Mouse (Mus musculus) C2C12 (cell line): Measurements from ENCODE around the gene Alyref2. TPM values are rescaled to one million over a fixed set of nuclear protein-coding genes. Genes with fewer than 3 reads are reported as not detected.

Experiments used
- H3K27me3 ChIP-seq: one replicate; pipeline ENCODE4 v1.6.1; 2011; ENCODE audit not compliant: control insufficient read depth, insufficient read depth, insufficient read length
- H3K36me3 ChIP-seq: one replicate; pipeline ENCODE4 v1.6.1; 2011; ENCODE audit not compliant: control insufficient read depth, insufficient read depth
- H3K4me3 ChIP-seq: one replicate; pipeline ENCODE4 v1.5.1; 2011; ENCODE audit warnings: mild to moderate bottlenecking, control low read depth; ENCODE audit not compliant: poor library complexity, insufficient read depth, severe bottlenecking
- H3K79me2 ChIP-seq: one replicate; pipeline ENCODE4 v1.6.1; 2011; ENCODE audit not compliant: control insufficient read depth, insufficient read depth
- H3K79me3 ChIP-seq: one replicate; pipeline ENCODE4 v1.6.1; 2011; ENCODE audit warnings: low read depth, control low read depth
- H3ac ChIP-seq: one replicate; pipeline ENCODE3; 2011; ENCODE audit warnings: low read depth; ENCODE audit not compliant: control insufficient read depth, insufficient read length
- CEBPB ChIP-seq: IDR thresholded peaks from one replicate; pipeline ENCODE4 v1.6.1; 2011; ENCODE audit warnings: low read depth, mild to moderate bottlenecking, control low read depth, moderate library complexity
- CTCF ChIP-seq: IDR thresholded peaks from one replicate; pipeline ENCODE4 v1.5.1; 2011; ENCODE audit not compliant: control insufficient read depth, insufficient read depth, insufficient read length
- FOSL1 ChIP-seq: IDR thresholded peaks from one replicate; pipeline ENCODE4 v1.8.0; 2011; ENCODE audit warnings: mild to moderate bottlenecking, low read length; ENCODE audit not compliant: poor library complexity, insufficient read depth, severe bottlenecking
- MAX ChIP-seq: IDR thresholded peaks from one replicate; pipeline ENCODE4 v1.6.1; 2011; ENCODE audit warnings: mild to moderate bottlenecking, control low read depth
- MYOD1 ChIP-seq: IDR thresholded peaks from one replicate; pipeline ENCODE4 v1.6.1; 2011; ENCODE audit warnings: low read depth; ENCODE audit not compliant: control insufficient read depth, insufficient read length
- MYOG ChIP-seq: IDR thresholded peaks from one replicate; pipeline ENCODE4 v1.6.1; 2011; ENCODE audit not compliant: control insufficient read depth, insufficient read length; ENCODE audit errors: extremely low read depth
- USF1 ChIP-seq: IDR thresholded peaks from one replicate; pipeline ENCODE4 v1.6.1; 2011; ENCODE audit warnings: low read depth, mild to moderate bottlenecking, control low read depth, moderate library complexity
- polyA plus RNA-seq: library from polyadenylated mRNA; unstranded; fragments of >200 nt; fragmentation: generic; extraction: Trizol; gene quantifications from one replicate; pipeline ENCODE4 v1.2.1, GENCODE M21; 2012; ENCODE audit warnings: missing spikeins

The Alyref2 gene
- polyA plus RNA-seq, 1 experiment = 3.6 TPM

DNA sequence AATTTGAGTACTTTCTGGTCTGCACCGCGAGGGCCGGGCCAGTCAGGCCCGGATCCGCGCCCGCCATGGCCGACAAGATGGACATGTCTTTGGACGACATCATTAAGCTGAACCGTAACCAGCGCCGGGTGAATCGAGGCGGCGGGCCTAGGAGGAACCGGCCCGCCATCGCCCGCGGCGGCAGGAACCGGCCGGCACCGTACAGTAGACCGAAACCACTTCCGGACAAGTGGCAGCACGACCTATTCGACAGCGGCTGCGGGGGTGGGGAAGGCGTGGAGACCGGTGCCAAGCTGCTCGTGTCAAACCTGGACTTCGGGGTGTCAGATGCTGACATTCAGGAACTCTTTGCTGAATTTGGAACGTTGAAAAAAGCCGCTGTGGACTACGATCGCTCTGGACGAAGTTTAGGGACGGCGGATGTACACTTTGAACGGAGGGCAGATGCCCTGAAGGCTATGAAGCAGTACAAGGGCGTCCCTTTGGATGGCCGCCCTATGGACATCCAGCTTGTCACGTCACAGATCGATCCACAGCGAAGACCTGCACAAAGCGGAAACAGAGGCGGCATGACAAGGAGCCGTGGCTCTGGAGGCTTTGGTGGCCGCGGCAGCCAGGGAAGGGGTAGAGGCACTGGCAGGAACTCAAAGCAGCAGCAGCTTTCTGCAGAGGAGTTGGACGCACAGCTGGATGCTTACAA is 464 bp downstream of the Alyref2 start:
- Histone ChIP-seq H3K4me3 (peak overlapping the region; percentile 51), H3K27me3 (no peaks in the 10 kb centered on the region), H3K36me3 (no peaks in the 10 kb centered on the region), H3K79me2 (peaks cover 8% of the 10 kb centered on the region), H3K79me3 (no peaks in the 10 kb centered on the region), H3ac (peak overlapping the region; percentile 78)
- TF ChIP-seq USF1 (no peak), MAX (peak; percentile 20)

DNA sequence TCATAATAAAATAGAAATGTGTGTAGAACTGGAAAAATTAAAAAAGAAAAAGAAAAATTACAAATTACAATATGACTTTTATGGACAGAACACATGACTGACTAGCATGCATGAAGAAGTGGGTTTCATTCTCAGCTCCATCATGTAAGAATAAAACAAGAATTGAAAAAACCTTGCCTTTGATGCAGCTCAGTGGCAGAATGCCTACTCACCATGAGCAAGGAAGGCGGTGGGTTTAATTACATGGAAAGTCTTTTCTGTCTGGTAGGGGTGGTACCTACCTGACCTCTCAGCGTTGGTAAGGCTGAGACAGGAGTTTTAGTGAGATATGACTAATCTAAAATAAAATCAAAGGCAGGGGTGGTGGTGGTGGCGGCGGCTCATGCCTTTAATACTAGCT is 1.3 kb downstream of the Alyref2 start:
- Histone ChIP-seq H3K4me3 (peak overlapping the region; percentile 51), H3K79me3 (no peaks in the 10 kb centered on the region), H3K79me2 (peaks cover 8% of the 10 kb centered on the region), H3K36me3 (no peaks in the 10 kb centered on the region), H3K27me3 (no peaks in the 10 kb centered on the region), H3ac (no peak overlapping the region)
- TF ChIP-seq FOSL1 (no peak), MYOD1 (no peak), CTCF (no peak), USF1 (no peak), CEBPB (no peak), MYOG (no peak), MAX (no peak)

DNA sequence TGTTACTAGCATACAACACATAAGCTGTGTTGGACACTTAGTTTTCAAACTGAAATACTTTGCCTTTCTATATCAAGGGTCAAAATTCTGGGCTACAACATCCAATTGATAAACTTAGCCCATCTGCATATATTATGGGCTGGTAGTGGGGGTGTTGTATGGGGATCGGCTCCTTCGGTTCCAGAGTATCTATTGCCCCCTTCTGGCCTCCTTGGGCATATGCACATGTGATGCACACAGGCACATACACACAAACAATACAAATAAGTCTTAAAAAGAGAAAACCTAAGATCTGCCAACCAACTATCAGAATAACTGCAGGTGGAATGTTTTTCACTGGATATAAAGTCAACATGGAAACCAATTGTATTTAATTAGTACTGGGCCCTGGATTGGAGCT is 10.0 kb downstream of the Alyref2 start:
- Histone ChIP-seq H3K27me3 (no peaks in the 10 kb centered on the region), H3K36me3 (no peaks in the 10 kb centered on the region), H3K4me3 (no peak overlapping the region), H3K79me2 (no peaks in the 10 kb centered on the region), H3ac (no peak overlapping the region), H3K79me3 (no peaks in the 10 kb centered on the region)
- no peak for TF ChIP-seq CTCF
- TF ChIP-seq MYOD1 = no peak
- TF ChIP-seq FOSL1 = no peak
- no peak for TF ChIP-seq CEBPB
- no peak for TF ChIP-seq MAX
- TF ChIP-seq MYOG = no peak
- TF ChIP-seq USF1 = no peak

DNA sequence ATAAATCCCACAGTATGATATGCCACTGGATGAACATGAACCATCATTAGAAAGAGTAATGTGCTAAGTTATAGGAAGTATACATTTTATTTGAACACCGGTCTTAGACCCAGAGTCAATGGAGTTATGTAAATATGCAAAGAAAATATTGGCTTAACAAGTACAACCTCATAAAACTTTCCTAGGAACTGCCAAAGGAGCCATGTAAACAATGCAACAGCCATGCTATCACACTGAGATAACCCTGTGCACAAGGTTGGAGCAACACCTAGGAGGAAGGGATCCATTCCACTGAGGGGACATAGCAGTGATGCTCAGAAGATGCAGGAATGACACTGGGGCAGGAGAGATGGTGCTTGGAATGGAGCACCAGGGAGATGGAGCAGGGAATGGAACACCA is 10.5 kb downstream of the Alyref2 start:
- H3K36me3 ChIP-seq = no peaks in the 10 kb centered on the region
- no peaks in the 10 kb centered on the region for H3K79me2 ChIP-seq
- no peak overlapping the region for H3ac ChIP-seq
- H3K4me3 ChIP-seq = no peak overlapping the region
- no peaks in the 10 kb centered on the region for H3K79me3 ChIP-seq
- no peak for TF ChIP-seq FOSL1
- TF ChIP-seq CEBPB = no peak
- TF ChIP-seq MYOD1 = no peak
- TF ChIP-seq MAX = no peak
- no peak for TF ChIP-seq MYOG
- no peak for TF ChIP-seq CTCF
- TF ChIP-seq USF1 = no peak
- no peaks in the 10 kb centered on the region for H3K27me3 ChIP-seq

DNA sequence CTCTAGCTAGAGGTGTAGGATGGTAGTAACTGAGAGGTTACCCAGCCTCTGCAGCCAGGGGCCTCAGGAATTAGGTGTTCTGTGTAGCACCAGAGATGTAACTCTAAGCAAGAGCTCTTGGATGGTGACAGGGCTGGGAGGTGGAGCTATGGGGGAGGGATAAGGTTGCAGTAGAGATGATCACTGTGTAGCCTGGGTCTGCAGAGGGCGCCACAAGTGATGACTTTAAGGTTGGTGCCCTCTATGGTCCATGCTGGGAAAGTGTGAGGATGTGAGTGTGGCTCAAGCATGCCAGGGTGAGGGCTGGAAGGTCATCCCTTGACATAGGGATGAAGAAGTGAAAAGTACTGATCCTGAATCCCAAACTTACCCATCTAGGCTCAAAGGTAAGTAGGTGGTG is 11.8 kb downstream of the Alyref2 start:
- H3K4me3 ChIP-seq = no peak overlapping the region
- H3K79me2 ChIP-seq = no peaks in the 10 kb centered on the region
- TF ChIP-seq FOSL1 (no peak), MAX (no peak), CTCF (no peak), CEBPB (no peak), MYOD1 (no peak), MYOG (no peak), USF1 (no peak)
- H3ac ChIP-seq = no peak overlapping the region
- H3K36me3 ChIP-seq = no peaks in the 10 kb centered on the region
- H3K79me3 ChIP-seq = no peaks in the 10 kb centered on the region
- H3K27me3 ChIP-seq = no peaks in the 10 kb centered on the region

DNA sequence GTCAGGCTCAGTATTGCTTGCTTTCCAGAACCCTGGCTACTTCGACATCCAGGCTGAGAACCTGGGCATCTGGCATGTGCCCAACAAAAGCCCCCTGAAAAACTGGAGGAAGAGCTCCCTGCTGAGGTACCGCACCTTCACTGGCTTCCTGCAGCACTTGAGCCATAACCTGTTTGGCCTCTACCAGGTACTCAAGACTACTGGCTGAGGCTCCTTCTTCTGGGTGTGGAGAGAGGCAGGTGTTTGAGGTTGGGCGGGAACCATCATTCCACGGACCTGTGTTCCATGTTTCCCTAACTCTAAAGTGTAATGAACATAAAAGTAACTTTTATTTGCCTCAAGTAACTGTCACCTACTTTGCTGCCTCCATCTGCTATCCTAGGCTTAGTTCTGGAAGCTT is 12.3 kb downstream of the Alyref2 start:
- Histone ChIP-seq H3K27me3 (no peaks in the 10 kb centered on the region), H3K79me3 (no peaks in the 10 kb centered on the region), H3K4me3 (no peak overlapping the region), H3K36me3 (no peaks in the 10 kb centered on the region), H3K79me2 (no peaks in the 10 kb centered on the region), H3ac (no peak overlapping the region)
- TF ChIP-seq MYOD1 (no peak), CTCF (no peak), MAX (no peak), FOSL1 (no peak), MYOG (no peak), USF1 (no peak), CEBPB (no peak)
